ENCODE assay signal across 26 mouse cellular contexts in the genomic region with DNA sequence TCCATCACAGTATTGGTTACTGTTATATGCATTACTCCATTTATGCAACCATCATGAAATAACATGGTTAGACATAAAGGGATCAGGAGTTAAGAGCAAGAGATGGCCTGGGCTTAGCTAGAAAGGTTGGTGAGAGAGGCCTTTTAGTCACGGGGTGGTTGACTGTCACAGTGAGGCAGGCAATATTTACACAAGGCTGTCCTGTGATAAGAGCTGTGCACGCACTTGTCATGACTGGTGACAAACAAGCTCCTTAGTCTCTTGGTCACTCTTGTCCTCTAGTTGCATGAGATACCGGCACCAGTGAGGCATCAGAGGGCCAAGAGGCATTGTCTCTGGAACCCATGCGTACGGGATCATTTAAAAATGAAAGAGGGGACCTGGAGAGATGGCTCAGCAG. TPM values are rescaled to one million over a fixed set of nuclear protein-coding genes. Genes with fewer than 3 reads are reported as not detected.
DNase-seq lines count a peak whose midpoint lies in the region; ATAC-seq and TF ChIP-seq lines count a peak whose summit lies in the region.
"Had no signal": no experiment of that assay in that cellular context is flagged by ENCODE, and none has a peak within 500 bp of the region (broad histone marks: within the 10 kb centered on the region; RNA-seq: fewer than 3 reads in every experiment).

No protein-coding gene starts in this region.

- no peak for DNase-seq in liver, postnatal 0 days
- no peak for DNase-seq in liver
- DNase-seq in yolk sac, embryonic 10.5 days (ENCODE audit: low spot score) = peak; percentile 76
- DNase-seq in adipocyte (ENCODE audit: low spot score) = no peak
- DNase-seq: adrenal gland, adult 2 months; adrenal gland, postnatal 10 days; adrenal gland, postnatal 25 days; B cell, adult 2 months; cerebellum, adult 11 months; cerebellum, adult 18-20 months; cerebellum, adult 8-10 months; cerebellum, adult 9-11 months; cerebellum, postnatal 14 days had no signal

- 55% methylated on average over 5 of the region's 5 CpGs for WGBS in liver, embryonic 15.5 days (ENCODE audit: insufficient replicate concordance)
- WGBS in liver, embryonic 12.5 days (ENCODE audit: insufficient replicate concordance) = 47% methylated on average over 5 of the region's 5 CpGs
- WGBS in liver, postnatal 0 days (ENCODE audit: insufficient replicate concordance) = 53% methylated on average over 5 of the region's 5 CpGs
- 51% methylated on average over 5 of the region's 5 CpGs for WGBS in intestine, postnatal 0 days
- 80% methylated on average over 5 of the region's 5 CpGs for WGBS in hindbrain, embryonic 12.5 days

- H3K4me3 ChIP-seq in liver, embryonic 15.5 days (replicated peaks) = no peak overlapping the region
- no peak overlapping the region for H3K4me3 ChIP-seq in liver, embryonic 12.5 days
- no peak overlapping the region for H3K4me3 ChIP-seq in liver, postnatal 0 days (ENCODE audit: low read depth, low read length)
- no peak overlapping the region for H3K4me3 ChIP-seq in intestine, postnatal 0 days (ENCODE audit: low read depth, low read length)
- H3K4me3 ChIP-seq in hindbrain, embryonic 12.5 days = no peak overlapping the region
- H3K4me3 ChIP-seq: embryonic facial prominence, embryonic 10.5 days; embryonic facial prominence, embryonic 12.5 days; forebrain, embryonic 13.5 days; forebrain, embryonic 15.5 days had no signal

- TF ChIP-seq EP300 in liver, postnatal 0 days (IDR thresholded peaks at IDR 0.05; ENCODE audit: low read depth) = no peak

- TF ChIP-seq CTCF in liver, postnatal 0 days (IDR thresholded peaks at IDR 0.05; ENCODE audit: low read depth) = no peak
- TF ChIP-seq CTCF in intestine, postnatal 0 days (IDR thresholded peaks at IDR 0.05; ENCODE audit: low read depth) = no peak; the same call in 1 of the 2 replicates

- no peak overlapping the region for H3K4me2 ChIP-seq in liver, embryonic 15.5 days
- no peak overlapping the region for H3K4me2 ChIP-seq in liver, embryonic 12.5 days
- H3K4me2 ChIP-seq in liver, postnatal 0 days (ENCODE audit: low read depth, low read length) = no peak overlapping the region
- no peak overlapping the region for H3K4me2 ChIP-seq in intestine, postnatal 0 days (replicated peaks; ENCODE audit: low read depth)
- no peak overlapping the region for H3K4me2 ChIP-seq in hindbrain, embryonic 12.5 days (replicated peaks)
- H3K4me2 ChIP-seq: embryonic facial prominence, embryonic 12.5 days; forebrain, embryonic 13.5 days; forebrain, embryonic 15.5 days had no signal

- H3K9me3 ChIP-seq in liver, embryonic 15.5 days (replicated peaks) = no peaks in the 10 kb centered on the region
- H3K9me3 ChIP-seq in liver, embryonic 12.5 days (replicated peaks) = no peaks in the 10 kb centered on the region
- no peaks in the 10 kb centered on the region for H3K9me3 ChIP-seq in liver, postnatal 0 days (ENCODE audit: low read length)
- no peaks in the 10 kb centered on the region for H3K9me3 ChIP-seq in intestine, postnatal 0 days (ENCODE audit: control insufficient read depth)
- H3K9me3 ChIP-seq in hindbrain, embryonic 12.5 days (replicated peaks) = no peaks in the 10 kb centered on the region
- H3K9me3 ChIP-seq: embryonic facial prominence, embryonic 10.5 days; embryonic facial prominence, embryonic 12.5 days; forebrain, embryonic 13.5 days; forebrain, embryonic 15.5 days; G1E had no signal

- H3K36me3 ChIP-seq in liver, embryonic 15.5 days (replicated peaks) = no peaks in the 10 kb centered on the region
- no peaks in the 10 kb centered on the region for H3K36me3 ChIP-seq in liver, embryonic 12.5 days
- no peaks in the 10 kb centered on the region for H3K36me3 ChIP-seq in liver, postnatal 0 days (replicated peaks; ENCODE audit: insufficient read depth, low read length)
- H3K36me3 ChIP-seq in intestine, postnatal 0 days (ENCODE audit: control insufficient read depth, insufficient read depth) = no peaks in the 10 kb centered on the region
- no peaks in the 10 kb centered on the region for H3K36me3 ChIP-seq in hindbrain, embryonic 12.5 days
- H3K36me3 ChIP-seq: embryonic facial prominence, embryonic 10.5 days; embryonic facial prominence, embryonic 12.5 days; forebrain, embryonic 15.5 days had no signal

- no peak overlapping the region for H3K27ac ChIP-seq in liver, embryonic 15.5 days (replicated peaks)
- H3K27ac ChIP-seq in liver, embryonic 12.5 days = no peak overlapping the region
- H3K27ac ChIP-seq in liver, postnatal 0 days (ENCODE audit: low read depth) = peak overlapping the region; percentile 24; the same call in 1 of the 2 replicates
- no peak overlapping the region for H3K27ac ChIP-seq in intestine, postnatal 0 days (ENCODE audit: low read depth, low read length)
- H3K27ac ChIP-seq in hindbrain, embryonic 12.5 days = no peak overlapping the region
- H3K27ac ChIP-seq: embryonic facial prominence, embryonic 10.5 days; embryonic facial prominence, embryonic 12.5 days; forebrain, embryonic 13.5 days; forebrain, embryonic 15.5 days had no signal

- no peaks in the 10 kb centered on the region for H3K4me1 ChIP-seq in liver, embryonic 15.5 days (replicated peaks)
- peaks cover 2% of the 10 kb centered on the region; the same call in 1 of the 2 replicates for H3K4me1 ChIP-seq in liver, embryonic 12.5 days
- H3K4me1 ChIP-seq in liver, postnatal 0 days (ENCODE audit: insufficient read depth) = peaks cover 11% of the 10 kb centered on the region; the same call in 1 of the 2 replicates
- H3K4me1 ChIP-seq in intestine, postnatal 0 days (replicated peaks; ENCODE audit: control insufficient read depth, insufficient read depth, low read length) = no peaks in the 10 kb centered on the region
- H3K4me1 ChIP-seq in hindbrain, embryonic 12.5 days = no peaks in the 10 kb centered on the region
- H3K4me1 ChIP-seq: embryonic facial prominence, embryonic 10.5 days; embryonic facial prominence, embryonic 12.5 days; forebrain, embryonic 13.5 days; forebrain, embryonic 15.5 days had no signal

- ATAC-seq in liver, embryonic 15.5 days (ENCODE audit: insufficient read depth) = peak; percentile 58
- no peak for ATAC-seq in liver, embryonic 12.5 days
- ATAC-seq in liver, postnatal 0 days = peak; percentile 86
- ATAC-seq in intestine, postnatal 0 days = peak; percentile 29; the same call in 1 of the 2 replicates
- ATAC-seq in hindbrain, embryonic 12.5 days (ENCODE audit: low FRiP score) = no peak
- ATAC-seq: activated CD4-positive, CD25-positive, alpha-beta regulatory T cell, adult 4 months; CD4-positive, CD25-positive, alpha-beta regulatory T cell, adult 4 months; forebrain, embryonic 13.5 days; forebrain, embryonic 15.5 days; Patski had no signal

- no peak overlapping the region for H3K9ac ChIP-seq in liver, embryonic 15.5 days
- H3K9ac ChIP-seq in liver, embryonic 12.5 days = no peak overlapping the region
- no peak overlapping the region for H3K9ac ChIP-seq in liver, postnatal 0 days (replicated peaks)
- no peak overlapping the region for H3K9ac ChIP-seq in intestine, postnatal 0 days (ENCODE audit: low read depth, low read length)
- no peak overlapping the region for H3K9ac ChIP-seq in hindbrain, embryonic 12.5 days
- H3K9ac ChIP-seq: embryonic facial prominence, embryonic 12.5 days; forebrain, embryonic 13.5 days; forebrain, embryonic 15.5 days had no signal

- H3K27me3 ChIP-seq in liver, embryonic 15.5 days = 0 out of 2 replicates have a peak, but pooled peaks cover 25% of the 10 kb centered on the region
- peaks cover 17% of the 10 kb centered on the region; the same call in 1 of the 2 replicates for H3K27me3 ChIP-seq in liver, embryonic 12.5 days (replicated peaks)
- H3K27me3 ChIP-seq in liver, postnatal 0 days (ENCODE audit: insufficient read depth, low read length) = no peaks in the 10 kb centered on the region
- H3K27me3 ChIP-seq in intestine, postnatal 0 days (replicated peaks; ENCODE audit: control insufficient read depth, insufficient read depth, low read length) = no peaks in the 10 kb centered on the region
- peaks cover 7% of the 10 kb centered on the region for H3K27me3 ChIP-seq in hindbrain, embryonic 12.5 days
- H3K27me3 ChIP-seq: forebrain, embryonic 15.5 days; Patski had no signal

RNA-seq across cellular contexts. Expression of a gene that starts 11.2 kb away (rescaled TPM):
- polyA plus RNA-seq in liver, embryonic 15.5 days (2015; fragmentation: Nextera tagmentation; extraction: Ambion mirVana) = 0.58 and 0.71 TPM in 2 replicates
- 0.13 and 0.19 TPM in 2 replicates for polyA plus RNA-seq in liver, embryonic 12.5 days (2016; fragmentation: Nextera tagmentation; extraction: Ambion mirVana)
- 2.9 and 3.6 TPM in 2 replicates for polyA plus RNA-seq in liver, postnatal 0 days (2015; fragmentation: Nextera tagmentation; extraction: Ambion mirVana)
- polyA plus RNA-seq in intestine, postnatal 0 days (2015; fragmentation: Nextera tagmentation; extraction: Ambion mirVana) = 33.9 and 38.1 TPM in 2 replicates
- 0.22 and 0.46 TPM in 2 replicates for polyA plus RNA-seq in hindbrain, embryonic 12.5 days (2016; fragmentation: Nextera tagmentation; extraction: Ambion mirVana)
- polyA plus RNA-seq: CD4-positive, CD25-positive, alpha-beta regulatory T cell, adult 4 months; forebrain, embryonic 11.5 days had no signal

RNA-seq across cellular contexts. Expression of a gene that starts 12.4 kb away (rescaled TPM):
- 18.5 and 19.5 TPM in 2 replicates for polyA plus RNA-seq in liver, embryonic 15.5 days (2015; fragmentation: Nextera tagmentation; extraction: Ambion mirVana)
- 34.6 and 38.0 TPM in 2 replicates for polyA plus RNA-seq in liver, embryonic 12.5 days (2016; fragmentation: Nextera tagmentation; extraction: Ambion mirVana)
- 5.5 and 7.4 TPM in 2 replicates for polyA plus RNA-seq in liver, postnatal 0 days (2015; fragmentation: Nextera tagmentation; extraction: Ambion mirVana)
- polyA plus RNA-seq in intestine, postnatal 0 days (2015; fragmentation: Nextera tagmentation; extraction: Ambion mirVana) = 112 and 129 TPM in 2 replicates
- polyA plus RNA-seq in hindbrain, embryonic 12.5 days (2016; fragmentation: Nextera tagmentation; extraction: Ambion mirVana) = 31.9 and 41.4 TPM in 2 replicates

RNA-seq across cellular contexts. Expression of a gene that starts 14.7 kb away (rescaled TPM):
- polyA plus RNA-seq in liver, embryonic 15.5 days (2015; fragmentation: Nextera tagmentation; extraction: Ambion mirVana) = 4.5 and 6.1 TPM in 2 replicates
- polyA plus RNA-seq in liver, embryonic 12.5 days (2016; fragmentation: Nextera tagmentation; extraction: Ambion mirVana) = 5.3 and 5.6 TPM in 2 replicates
- polyA plus RNA-seq in liver, postnatal 0 days (2015; fragmentation: Nextera tagmentation; extraction: Ambion mirVana) = 5.2 and 5.4 TPM in 2 replicates
- 49.2 and 52.3 TPM in 2 replicates for polyA plus RNA-seq in intestine, postnatal 0 days (2015; fragmentation: Nextera tagmentation; extraction: Ambion mirVana)
- polyA plus RNA-seq in hindbrain, embryonic 12.5 days (2016; fragmentation: Nextera tagmentation; extraction: Ambion mirVana) = 216 and 225 TPM in 2 replicates
- polyA plus RNA-seq: G1E had no signal

RNA-seq across cellular contexts. Expression of a gene that starts 19.0 kb away (rescaled TPM):
- 15.1 and 15.4 TPM in 2 replicates for polyA plus RNA-seq in liver, embryonic 15.5 days (2015; fragmentation: Nextera tagmentation; extraction: Ambion mirVana)
- 13.5 and 14.0 TPM in 2 replicates for polyA plus RNA-seq in liver, embryonic 12.5 days (2016; fragmentation: Nextera tagmentation; extraction: Ambion mirVana)
- 18.7 and 19.4 TPM in 2 replicates for polyA plus RNA-seq in liver, postnatal 0 days (2015; fragmentation: Nextera tagmentation; extraction: Ambion mirVana)
- polyA plus RNA-seq in intestine, postnatal 0 days (2015; fragmentation: Nextera tagmentation; extraction: Ambion mirVana) = 668 and 708 TPM in 2 replicates
- polyA plus RNA-seq in hindbrain, embryonic 12.5 days (2016; fragmentation: Nextera tagmentation; extraction: Ambion mirVana) = 5.7 and 7.9 TPM in 2 replicates

RNA-seq across cellular contexts. Expression of a gene that starts 28.3 kb away (rescaled TPM):
- 11.5 and 14.7 TPM in 2 replicates for polyA plus RNA-seq in liver, embryonic 15.5 days (2015; fragmentation: Nextera tagmentation; extraction: Ambion mirVana)
- polyA plus RNA-seq in liver, embryonic 12.5 days (2016; fragmentation: Nextera tagmentation; extraction: Ambion mirVana) = 11.2 TPM in 2 replicates
- polyA plus RNA-seq in liver, postnatal 0 days (2015; fragmentation: Nextera tagmentation; extraction: Ambion mirVana) = 12.8 and 15.4 TPM in 2 replicates
- 120 and 129 TPM in 2 replicates for polyA plus RNA-seq in intestine, postnatal 0 days (2015; fragmentation: Nextera tagmentation; extraction: Ambion mirVana)
- polyA plus RNA-seq in hindbrain, embryonic 12.5 days (2016; fragmentation: Nextera tagmentation; extraction: Ambion mirVana) = 21.9 and 23.5 TPM in 2 replicates

Comparison
In these comparisons a context has a peak if more than half of its experiments do, and no peak if none do; other contexts are left out.
1. ATAC-seq: peak in liver, embryonic 15.5 days (single experiment), liver, postnatal 0 days (single experiment) and intestine, postnatal 0 days (single experiment); none in liver, embryonic 12.5 days (single experiment) and hindbrain, embryonic 12.5 days (single experiment).